Mouse (Mus musculus): ENCODE results near the gene Tox4.
"Not testable (repeated sequence)": the region's sequence is repeated elsewhere in the genome, so short reads cannot be mapped to it uniquely, and the experiment has no call there.

The Tox4 gene

GRCm38 (mm10) chr14:52278932-52279746 lies at the start of gene Tox4, which contains the start of gene Rab2b:
Gene Tox4 (plus strand): TSS chr14:52279146.
Gene Rab2b (minus strand): TSS chr14:52279545.
- peak; percentile 99 for DNase-seq (ENCODE audit: low spot score)

GRCm38 (mm10) chr14:52232249-52232648 lies 46.7 kb upstream of the Tox4 start:
- no peak for DNase-seq (ENCODE audit: low spot score)

GRCm38 (mm10) chr14:52235165-52235564 lies 43.8 kb upstream of the Tox4 start:
- DNase-seq (ENCODE audit: low spot score) = no peak

DNA sequence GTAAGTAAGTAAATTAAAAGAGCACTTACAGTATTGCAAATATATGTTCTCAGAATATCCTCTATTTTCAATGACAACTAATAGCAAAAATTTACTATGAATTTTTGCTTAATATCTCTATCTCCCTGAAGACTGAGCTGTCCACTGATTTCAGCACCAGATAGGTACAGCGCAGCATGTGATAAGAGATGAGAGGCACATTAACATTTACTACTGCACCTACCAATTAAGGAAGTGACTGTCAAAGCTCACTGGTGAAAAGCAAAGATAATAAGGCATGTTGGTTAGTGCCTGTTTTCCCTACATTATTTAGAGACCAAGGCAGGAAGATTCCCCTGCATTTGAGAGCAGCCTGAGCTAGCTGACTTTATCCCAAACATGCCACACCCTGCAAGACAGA lies 42.7 kb upstream of the Tox4 start:
- DNase-seq (ENCODE audit: low spot score) = no peak

DNA sequence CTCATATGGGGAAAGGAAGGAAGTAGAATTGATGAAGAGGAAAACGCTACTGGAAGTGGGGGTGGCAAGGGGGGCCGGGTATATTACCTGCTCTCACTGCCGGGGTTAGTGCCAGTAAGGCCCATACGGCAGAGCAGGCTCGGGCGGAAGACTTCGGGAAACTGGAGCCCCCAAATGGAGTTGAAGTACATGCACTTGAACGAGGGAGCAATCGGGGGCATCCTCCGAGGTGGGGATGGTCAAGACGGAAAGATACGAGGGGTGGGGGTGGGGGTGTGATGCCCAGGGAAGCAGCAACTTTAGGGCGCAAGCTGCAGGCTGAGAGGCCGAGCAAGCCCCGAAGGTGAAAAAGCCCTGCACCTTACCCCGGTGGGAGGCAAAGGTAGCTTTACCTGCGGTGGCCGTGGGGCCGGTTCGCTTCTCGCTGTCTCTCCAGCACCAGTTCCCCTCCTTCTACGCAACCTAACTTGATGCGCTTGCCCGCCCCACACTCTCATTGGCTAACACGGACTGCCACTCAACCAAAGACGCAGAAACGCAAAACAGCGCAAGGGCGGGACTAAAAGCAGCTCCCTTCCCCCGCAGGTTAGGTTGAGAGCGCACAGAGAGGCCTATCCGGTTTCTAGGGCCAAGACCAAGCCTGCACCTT lies 34.8 kb upstream of the Tox4 start:
- peak; percentile 100 for DNase-seq (ENCODE audit: low spot score)

- no peak for DNase-seq (ENCODE audit: low spot score)
Observed at GRCm38 (mm10) chr14:52244690-52245042, 34.3 kb upstream of the Tox4 start.

- no peak for DNase-seq (ENCODE audit: low spot score)
Observed at GRCm38 (mm10) chr14:52246129-52246528, 32.8 kb upstream of the Tox4 start.

- DNase-seq (ENCODE audit: low spot score) = peak; percentile 50
Observed at GRCm38 (mm10) chr14:52256311-52257175, 22.4 kb upstream of the Tox4 start.

- DNase-seq (ENCODE audit: low spot score) = peak; percentile 98
Observed at GRCm38 (mm10) chr14:52257484-52258213, 21.3 kb upstream of the Tox4 start, which contains the start of gene Chd8. Gene Chd8 (minus strand): TSS chr14:52257780.

GRCm38 (mm10) chr14:52272781-52273180 lies 6.2 kb upstream of the Tox4 start:
- DNase-seq (ENCODE audit: low spot score) = no peak

- no peak for DNase-seq (ENCODE audit: low spot score)
Observed at GRCm38 (mm10) chr14:52277210-52277609, 1.7 kb upstream of the Tox4 start.

- DNase-seq (ENCODE audit: low spot score) = peak; percentile 35
Observed at GRCm38 (mm10) chr14:52279747-52280120, 788 bp downstream of the Tox4 start.

DNA sequence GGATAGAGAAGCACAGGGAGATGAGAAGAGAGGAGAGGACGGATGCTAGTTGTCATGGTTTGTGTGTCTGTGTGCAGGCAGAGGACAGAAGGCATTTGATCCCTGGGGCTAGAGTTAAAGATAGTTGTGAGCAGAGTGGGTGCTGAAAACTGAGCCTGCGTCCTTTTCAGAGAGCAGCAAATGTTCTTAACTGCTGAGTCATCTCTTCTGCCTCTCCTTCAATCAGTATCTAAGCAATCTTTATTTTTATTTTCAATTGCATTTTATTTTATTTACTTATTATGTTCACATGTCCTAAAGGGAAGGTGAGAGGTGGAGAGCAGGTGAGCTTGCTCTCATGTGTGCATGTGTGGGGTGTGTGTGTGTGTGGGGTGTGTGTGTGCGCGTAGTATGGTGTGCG lies 4.7 kb downstream of the Tox4 start:
- DNase-seq (ENCODE audit: low spot score) = no peak

DNA sequence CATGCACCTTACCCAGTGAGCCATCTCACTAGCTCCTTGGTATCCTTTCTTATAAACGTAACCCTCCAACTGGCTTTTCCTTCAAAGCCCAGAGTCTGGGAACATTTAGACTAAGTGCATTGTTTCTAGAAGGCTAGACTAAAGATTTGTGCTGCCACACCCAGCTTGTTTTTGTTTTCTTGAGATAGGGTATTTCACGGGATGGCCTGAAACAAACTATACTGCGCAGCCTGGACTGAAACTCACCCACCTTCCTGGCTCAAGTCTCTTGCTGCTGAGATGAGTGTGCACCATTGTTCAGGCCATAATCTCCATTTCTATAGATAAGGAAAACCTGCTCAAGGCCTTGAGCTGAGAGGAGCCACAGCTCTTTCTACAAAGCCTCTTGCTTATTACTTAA lies 5.2 kb downstream of the Tox4 start:
- DNase-seq (ENCODE audit: low spot score) = no peak

GRCm38 (mm10) chr14:52295558-52296264 lies 16.8 kb downstream of the Tox4 start:
- peak; percentile 56 for DNase-seq (ENCODE audit: low spot score)

DNA sequence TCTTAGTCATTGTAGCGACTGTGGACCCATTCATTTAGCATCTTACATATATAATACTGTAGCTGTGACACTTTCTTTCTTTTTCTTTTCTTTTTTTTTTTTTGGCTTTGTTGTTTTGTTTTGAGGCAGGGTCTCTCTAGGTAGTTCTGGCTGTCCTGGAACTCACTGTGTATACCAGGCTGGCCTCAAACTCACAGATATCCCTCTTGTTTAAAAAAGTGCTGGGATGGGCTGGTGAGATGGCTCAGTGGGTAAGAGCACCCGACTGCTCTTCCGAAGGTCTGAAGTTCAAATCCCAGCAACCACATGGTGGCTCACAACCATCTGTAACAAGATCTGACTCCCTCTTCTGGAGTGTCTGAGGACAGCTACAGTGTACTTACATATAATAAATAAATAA lies 24.6 kb downstream of the Tox4 start:
- DNase-seq (ENCODE audit: low spot score) = not testable (repeated sequence)

- peak; percentile 98 for DNase-seq (ENCODE audit: low spot score)
Observed at GRCm38 (mm10) chr14:52304644-52305271, 25.8 kb downstream of the Tox4 start, which contains the start of gene Mettl3. Gene Mettl3 (minus strand): TSS chr14:52305128.

DNA sequence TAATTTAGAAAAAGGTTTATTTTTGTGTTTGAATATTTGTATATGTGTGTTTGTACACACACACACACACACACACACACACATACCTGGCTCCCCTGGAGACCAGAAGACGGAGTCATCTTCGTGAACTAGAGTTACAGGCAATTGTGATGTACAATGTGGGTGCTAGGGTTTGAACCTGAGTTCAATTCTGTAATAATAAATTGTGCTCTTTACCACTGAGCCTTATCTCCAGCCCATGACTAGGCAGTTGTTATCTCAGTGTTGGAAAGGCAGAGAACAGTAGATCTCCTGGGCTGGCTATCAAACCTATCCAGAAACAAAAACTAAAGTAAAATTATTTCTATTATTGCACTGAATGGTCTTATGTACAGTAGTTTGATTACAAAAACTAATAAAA lies 27.2 kb downstream of the Tox4 start:
- no peak for DNase-seq (ENCODE audit: low spot score)

- not testable (repeated sequence) for DNase-seq (ENCODE audit: low spot score)
Observed at GRCm38 (mm10) chr14:52310343-52310742, 31.4 kb downstream of the Tox4 start.

- no peak for DNase-seq (ENCODE audit: low spot score)
Observed at GRCm38 (mm10) chr14:52310906-52311305, 32.0 kb downstream of the Tox4 start.

Data from embryo, embryonic 10.5 days (tissue).